Mouse (Mus musculus): ENCODE measurements around the gene Sh3d19. TPM values are rescaled to one million over a fixed set of nuclear protein-coding genes. Genes with fewer than 3 reads are reported as not detected.

Gene Sh3d19
- 15.0 and 20.3 TPM in 2 replicates for polyA plus RNA-seq (2016; fragmentation: Nextera tagmentation; extraction: Ambion mirVana)

GRCm38 (mm10) chr3:85970742-85971598 is at the start of gene Sh3d19:
TSS of gene Sh3d19 (plus strand) at chr3:85971109.
- DNase-seq (ENCODE audit: low spot score) = peak; percentile 83
- Histone ChIP-seq H3K4me3 (peak within 1 kb of the TSS; percentile 92), H3K27ac (peak within 1 kb of the TSS; percentile 96), H3K36me3 (no peaks in the 10 kb centered on the region), H3K4me1 (peaks cover 41% of the 10 kb centered on the region), H3K27me3 (ENCODE audit: low read depth, poor library complexity, severe bottlenecking) (no peaks in the 10 kb centered on the region), H3K9me3 (replicated peaks) (no peaks in the 10 kb centered on the region)
- under 1% methylated on average over 69 of the region's 73 CpGs for WGBS

GRCm38 (mm10) chr3:85922331-85922730 is 48.6 kb upstream of the Sh3d19 start:
- peaks cover 11% of the 10 kb centered on the region for H3K4me1 ChIP-seq
- H3K4me3 ChIP-seq = no peak overlapping the region
- H3K27me3 ChIP-seq (ENCODE audit: low read depth, poor library complexity, severe bottlenecking) = 0 out of 2 replicates have a peak, but pooled peaks cover 8% of the 10 kb centered on the region
- H3K9me3 ChIP-seq (replicated peaks) = no peaks in the 10 kb centered on the region
- 83% methylated on average over 3 of the region's 3 CpGs for WGBS
- H3K27ac ChIP-seq = no peak overlapping the region
- no peaks in the 10 kb centered on the region for H3K36me3 ChIP-seq
- no peak for DNase-seq (ENCODE audit: low spot score)

- Histone ChIP-seq H3K27ac (no peak overlapping the region), H3K4me3 (no peak overlapping the region), H3K36me3 (no peaks in the 10 kb centered on the region), H3K27me3 (ENCODE audit: low read depth, poor library complexity, severe bottlenecking) (0 out of 2 replicates have a peak, but pooled peaks cover 8% of the 10 kb centered on the region), H3K9me3 (replicated peaks) (no peaks in the 10 kb centered on the region), H3K4me1 (peaks cover 21% of the 10 kb centered on the region)
- 77% methylated on average over 8 of the region's 8 CpGs for WGBS
- no peak for DNase-seq (ENCODE audit: low spot score)
These were observed 47.6 kb upstream of the Sh3d19 start for GRCm38 (mm10) chr3:85923343-85923742.

GRCm38 (mm10) chr3:85923954-85924945 is 46.7 kb upstream of the Sh3d19 start:
- Histone ChIP-seq H3K36me3 (no peaks in the 10 kb centered on the region), H3K4me1 (peaks cover 22% of the 10 kb centered on the region), H3K27ac (no peak overlapping the region), H3K4me3 (no peak overlapping the region), H3K27me3 (ENCODE audit: low read depth, poor library complexity, severe bottlenecking) (0 out of 2 replicates have a peak, but pooled peaks cover 8% of the 10 kb centered on the region), H3K9me3 (replicated peaks) (no peaks in the 10 kb centered on the region)
- DNase-seq (ENCODE audit: low spot score) = peak; percentile 85
- 51% methylated on average over 18 of the region's 18 CpGs for WGBS

GRCm38 (mm10) chr3:85927296-85927695 is 43.6 kb upstream of the Sh3d19 start:
- no peaks in the 10 kb centered on the region for H3K9me3 ChIP-seq (replicated peaks)
- no peak overlapping the region for H3K4me3 ChIP-seq
- 31% methylated on average over 9 of the region's 9 CpGs for whole genome bisulfite sequencing
- DNase-seq (ENCODE audit: low spot score) = peak; percentile 35
- H3K36me3 ChIP-seq = no peaks in the 10 kb centered on the region
- H3K4me1 ChIP-seq = peaks cover 22% of the 10 kb centered on the region
- H3K27ac ChIP-seq = peak overlapping the region; percentile 67; the same call in 1 of the 2 replicates
- H3K27me3 ChIP-seq (ENCODE audit: low read depth, poor library complexity, severe bottlenecking) = 0 out of 2 replicates have a peak, but pooled peaks cover 8% of the 10 kb centered on the region

GRCm38 (mm10) chr3:85928140-85928611 is 42.7 kb upstream of the Sh3d19 start:
- Histone ChIP-seq H3K4me1 (peaks cover 22% of the 10 kb centered on the region), H3K27me3 (ENCODE audit: low read depth, poor library complexity, severe bottlenecking) (0 out of 2 replicates have a peak, but pooled peaks cover 8% of the 10 kb centered on the region), H3K4me3 (no peak overlapping the region), H3K36me3 (no peaks in the 10 kb centered on the region), H3K9me3 (replicated peaks) (no peaks in the 10 kb centered on the region), H3K27ac (peak overlapping the region; percentile 67; the same call in 1 of the 2 replicates)
- WGBS = 80% methylated on average over 5 of the region's 5 CpGs
- DNase-seq (ENCODE audit: low spot score) = no peak

- H3K4me1 ChIP-seq = peaks cover 20% of the 10 kb centered on the region
- H3K36me3 ChIP-seq = no peaks in the 10 kb centered on the region
- DNase-seq (ENCODE audit: low spot score) = no peak
- 0 out of 2 replicates have a peak overlapping the region, but pooled peaks have one; percentile 9 for H3K27ac ChIP-seq
- 0 out of 2 replicates have a peak, but pooled peaks cover 6% of the 10 kb centered on the region for H3K27me3 ChIP-seq (ENCODE audit: low read depth, poor library complexity, severe bottlenecking)
- no peak overlapping the region for H3K4me3 ChIP-seq
- H3K9me3 ChIP-seq (replicated peaks) = no peaks in the 10 kb centered on the region
- 88% methylated on average over 5 of the region's 5 CpGs for WGBS
These were observed 41.2 kb upstream of the Sh3d19 start for GRCm38 (mm10) chr3:85929711-85930110.

- no peaks in the 10 kb centered on the region for H3K36me3 ChIP-seq
- 86% methylated on average over 11 of the region's 11 CpGs for WGBS
- H3K27ac ChIP-seq = no peak overlapping the region
- no peak for DNase-seq (ENCODE audit: low spot score)
- H3K9me3 ChIP-seq (replicated peaks) = no peaks in the 10 kb centered on the region
- H3K4me3 ChIP-seq = no peak overlapping the region
- H3K4me1 ChIP-seq = peaks cover 20% of the 10 kb centered on the region
- H3K27me3 ChIP-seq (ENCODE audit: low read depth, poor library complexity, severe bottlenecking) = no peaks in the 10 kb centered on the region
These were observed 40.1 kb upstream of the Sh3d19 start for GRCm38 (mm10) chr3:85930671-85931255.

GRCm38 (mm10) chr3:85931859-85932258 is 39.0 kb upstream of the Sh3d19 start:
- Histone ChIP-seq H3K27me3 (ENCODE audit: low read depth, poor library complexity, severe bottlenecking) (no peaks in the 10 kb centered on the region), H3K4me1 (peaks cover 16% of the 10 kb centered on the region), H3K36me3 (no peaks in the 10 kb centered on the region), H3K9me3 (replicated peaks) (no peaks in the 10 kb centered on the region), H3K4me3 (no peak overlapping the region), H3K27ac (no peak overlapping the region)
- WGBS = 79% methylated on average over 6 of the region's 6 CpGs
- no peak for DNase-seq (ENCODE audit: low spot score)

GRCm38 (mm10) chr3:85933586-85933985 is 37.3 kb upstream of the Sh3d19 start:
- no peak for DNase-seq (ENCODE audit: low spot score)
- Histone ChIP-seq H3K4me3 (no peak overlapping the region), H3K36me3 (no peaks in the 10 kb centered on the region), H3K9me3 (replicated peaks) (no peaks in the 10 kb centered on the region), H3K4me1 (no peaks in the 10 kb centered on the region), H3K27ac (no peak overlapping the region), H3K27me3 (ENCODE audit: low read depth, poor library complexity, severe bottlenecking) (no peaks in the 10 kb centered on the region)
- WGBS = 92% methylated on average over 5 of the region's 5 CpGs

GRCm38 (mm10) chr3:85950914-85951313 is 20.0 kb upstream of the Sh3d19 start:
- no peak for DNase-seq (ENCODE audit: low spot score)
- no peaks in the 10 kb centered on the region for H3K4me1 ChIP-seq
- no peak overlapping the region for H3K27ac ChIP-seq
- no peaks in the 10 kb centered on the region for H3K27me3 ChIP-seq (ENCODE audit: low read depth, poor library complexity, severe bottlenecking)
- WGBS = 95% methylated on average over 4 of the region's 4 CpGs
- H3K9me3 ChIP-seq (replicated peaks) = no peaks in the 10 kb centered on the region
- H3K4me3 ChIP-seq = no peak overlapping the region
- no peaks in the 10 kb centered on the region for H3K36me3 ChIP-seq

- H3K27ac ChIP-seq = no peak overlapping the region
- no peak overlapping the region for H3K4me3 ChIP-seq
- WGBS = 84% methylated on average over 10 of the region's 10 CpGs
- H3K36me3 ChIP-seq = no peaks in the 10 kb centered on the region
- H3K27me3 ChIP-seq (ENCODE audit: low read depth, poor library complexity, severe bottlenecking) = no peaks in the 10 kb centered on the region
- no peak for DNase-seq (ENCODE audit: low spot score)
- H3K9me3 ChIP-seq (replicated peaks) = no peaks in the 10 kb centered on the region
- no peaks in the 10 kb centered on the region for H3K4me1 ChIP-seq
These were observed 18.1 kb upstream of the Sh3d19 start for GRCm38 (mm10) chr3:85952696-85953283.

Data from limb, embryonic 10.5 days (tissue).